Mouse (Mus musculus): ENCODE measurements around the gene Fam228b.

GRCm38 (mm10) chr12:4713361-4713760 lies 55.7 kb downstream of the Fam228b start:
- TF ChIP-seq POLR2A (IDR thresholded peaks at IDR 0.05; ENCODE audit: low read depth, low read length) (no peak), CTCF (conservative IDR thresholded peaks at IDR 0.05; ENCODE audit: insufficient read depth, insufficient read length, low read depth, low read length) (no peak)
